Mouse (Mus musculus) stomach, postnatal 0 days (tissue): ENCODE data around the gene Dcxr.

Experiments
- CTCF ChIP-seq: IDR thresholded peaks from 2 replicates; pipeline ENCODE4 v1.5.1; 2016; ENCODE audit warnings: antibody characterized with exemption, low read depth, mild to moderate bottlenecking, moderate library complexity
- EP300 ChIP-seq: optimal IDR thresholded peaks from 2 replicates; pipeline ENCODE3; 2016; ENCODE audit warnings: antibody characterized with exemption

- no peak for TF ChIP-seq EP300
- TF ChIP-seq CTCF, result peak; percentile 27
Observed at GRCm38 (mm10) chr11:120761811-120762671, 35.0 kb upstream of the Dcxr start.
